Mouse (Mus musculus): ENCODE results near the gene Rdh1. TPM values are rescaled to one million over a fixed set of nuclear protein-coding genes. Genes with fewer than 3 reads are reported as not detected.
"Not testable (repeated sequence)": the region's sequence is repeated elsewhere in the genome, so short reads cannot be mapped to it uniquely, and the experiment has no call there.

Gene Rdh1
- polyA plus RNA-seq, 1 experiment from 2014 or later: 0.23 TPM

DNA sequence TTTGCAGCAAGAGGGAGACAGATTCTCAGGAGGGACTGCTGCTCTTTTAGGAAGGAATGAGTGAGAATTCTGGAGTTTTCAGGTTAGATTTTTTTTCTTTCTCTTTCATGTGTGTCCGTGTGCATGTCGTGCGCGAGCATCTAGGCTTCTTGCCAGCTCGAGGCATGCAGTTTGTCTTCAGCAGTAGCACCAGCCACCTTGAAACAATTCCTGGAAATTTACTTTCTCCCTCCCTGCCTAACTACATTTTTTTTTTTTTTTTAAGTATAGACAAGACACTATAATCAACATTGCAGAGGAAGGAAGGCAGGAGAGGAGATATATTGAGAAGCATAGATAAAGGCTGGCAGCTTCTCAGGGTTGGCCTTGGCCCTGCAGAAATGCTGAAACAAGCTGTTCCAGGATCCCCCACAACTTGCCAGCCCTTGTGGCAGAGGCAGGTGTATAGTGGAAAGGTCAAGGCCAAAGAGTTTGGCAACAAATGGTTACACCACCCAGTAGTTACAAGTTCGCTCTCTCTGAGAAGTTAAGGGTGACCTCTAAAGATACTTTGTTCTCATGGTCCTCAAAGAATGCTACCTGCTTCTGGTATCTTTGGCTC lies 4.9 kb upstream of the Rdh1 start:
- no peak overlapping the region for H3K4me2 ChIP-seq (replicated peaks; ENCODE audit: low read depth)
- no peak for DNase-seq (ENCODE audit: low spot score)
- ATAC-seq (ENCODE audit: low FRiP score, low TSS enrichment): no peak
- H3K4me3 ChIP-seq (ENCODE audit: low read depth, low read length): no peak overlapping the region
- H3K9me3 ChIP-seq (ENCODE audit: control insufficient read depth, low read length): no peaks in the 10 kb centered on the region
- no peaks in the 10 kb centered on the region for H3K4me1 ChIP-seq (replicated peaks; ENCODE audit: control insufficient read depth, insufficient read depth)
- 51% methylated on average over 6 of the region's 6 CpGs for WGBS
- H3K36me3 ChIP-seq (ENCODE audit: control insufficient read depth, insufficient read depth, low read length): no peaks in the 10 kb centered on the region
- H3K27me3 ChIP-seq (ENCODE audit: control insufficient read depth, insufficient read depth, low read length): no peaks in the 10 kb centered on the region
- no peak overlapping the region; the same call in 1 of the 2 replicates for H3K27ac ChIP-seq (replicated peaks)
- TF ChIP-seq CTCF (IDR thresholded peaks at IDR 0.05; ENCODE audit: low read depth) (no peak), EP300 (optimal IDR thresholded peaks at IDR 0.05) (no peak)
- H3K9ac ChIP-seq (ENCODE audit: low read length): no peak overlapping the region

GRCm38 (mm10) chr10:127755246-127755645 lies 4.3 kb upstream of the Rdh1 start:
- ATAC-seq (ENCODE audit: low FRiP score, low TSS enrichment): no peak
- no peaks in the 10 kb centered on the region for H3K36me3 ChIP-seq (ENCODE audit: control insufficient read depth, insufficient read depth, low read length)
- H3K27me3 ChIP-seq (ENCODE audit: control insufficient read depth, insufficient read depth, low read length): no peaks in the 10 kb centered on the region
- no peak overlapping the region; the same call in 1 of the 2 replicates for H3K27ac ChIP-seq (replicated peaks)
- H3K4me1 ChIP-seq (replicated peaks; ENCODE audit: control insufficient read depth, insufficient read depth): no peaks in the 10 kb centered on the region
- no peak overlapping the region for H3K9ac ChIP-seq (ENCODE audit: low read length)
- WGBS: 46% methylated on average over 3 of the region's 3 CpGs
- H3K4me2 ChIP-seq (replicated peaks; ENCODE audit: low read depth): no peak overlapping the region
- H3K4me3 ChIP-seq (ENCODE audit: low read depth, low read length): no peak overlapping the region
- H3K9me3 ChIP-seq (ENCODE audit: control insufficient read depth, low read length): no peaks in the 10 kb centered on the region
- no peak for DNase-seq (ENCODE audit: low spot score)
- TF ChIP-seq CTCF (IDR thresholded peaks at IDR 0.05; ENCODE audit: low read depth) (no peak), EP300 (optimal IDR thresholded peaks at IDR 0.05) (no peak)

GRCm38 (mm10) chr10:127755770-127756468 lies 3.6 kb upstream of the Rdh1 start:
- H3K27me3 ChIP-seq (ENCODE audit: control insufficient read depth, insufficient read depth, low read length): no peaks in the 10 kb centered on the region
- H3K4me3 ChIP-seq (ENCODE audit: low read depth, low read length): peak overlapping the region; percentile 25
- DNase-seq (ENCODE audit: low spot score): no peak
- H3K4me1 ChIP-seq (replicated peaks; ENCODE audit: control insufficient read depth, insufficient read depth): no peaks in the 10 kb centered on the region
- WGBS: 26% methylated on average over 18 of the region's 18 CpGs
- H3K9me3 ChIP-seq (ENCODE audit: control insufficient read depth, low read length): no peaks in the 10 kb centered on the region
- peak overlapping the region; percentile 24; the same call in 1 of the 2 replicates for H3K9ac ChIP-seq (ENCODE audit: low read length)
- peak overlapping the region; percentile 50 for H3K4me2 ChIP-seq (replicated peaks; ENCODE audit: low read depth)
- no peak for ATAC-seq (ENCODE audit: low FRiP score, low TSS enrichment)
- H3K27ac ChIP-seq (replicated peaks): peak overlapping the region; percentile 63
- no peaks in the 10 kb centered on the region for H3K36me3 ChIP-seq (ENCODE audit: control insufficient read depth, insufficient read depth, low read length)
- no peak for TF ChIP-seq EP300 (optimal IDR thresholded peaks at IDR 0.05)

DNA sequence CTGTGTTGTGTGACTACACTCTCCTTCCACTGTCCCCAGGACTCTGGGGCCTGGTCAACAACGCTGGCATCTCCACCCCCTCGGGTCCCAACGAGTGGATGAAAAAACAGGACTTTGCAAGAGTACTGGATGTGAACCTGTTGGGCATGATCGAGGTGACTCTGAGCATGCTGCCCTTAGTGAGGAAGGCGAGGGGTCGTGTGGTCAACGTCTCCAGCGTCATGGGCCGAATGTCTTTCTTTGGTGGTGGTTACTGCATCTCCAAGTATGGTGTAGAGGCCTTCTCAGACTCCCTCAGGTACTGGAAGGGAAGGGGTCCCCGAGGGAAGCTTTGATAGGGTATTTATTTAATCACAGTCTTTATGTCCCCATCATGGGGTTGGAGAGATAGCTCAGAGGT lies 3.4 kb downstream of the Rdh1 start:
- not testable (repeated sequence) for H3K4me1 ChIP-seq (replicated peaks; ENCODE audit: control insufficient read depth, insufficient read depth); ATAC-seq (ENCODE audit: low FRiP score, low TSS enrichment); H3K36me3 ChIP-seq (ENCODE audit: control insufficient read depth, insufficient read depth, low read length); H3K4me3 ChIP-seq (ENCODE audit: low read depth, low read length); H3K4me2 ChIP-seq (replicated peaks; ENCODE audit: low read depth); H3K27me3 ChIP-seq (ENCODE audit: control insufficient read depth, insufficient read depth, low read length); DNase-seq (ENCODE audit: low spot score); H3K9me3 ChIP-seq (ENCODE audit: control insufficient read depth, low read length); H3K9ac ChIP-seq (ENCODE audit: low read length); H3K27ac ChIP-seq (replicated peaks)
- WGBS: 88% methylated on average over 10 of the region's 10 CpGs

GRCm38 (mm10) chr10:127763914-127764680 lies 4.6 kb downstream of the Rdh1 start:
- no peak for DNase-seq (ENCODE audit: low spot score)
- 0 out of 2 replicates have a peak, but pooled peaks have one; percentile 15 for ATAC-seq (ENCODE audit: low FRiP score, low TSS enrichment)
- Histone ChIP-seq H3K4me1 (replicated peaks; ENCODE audit: control insufficient read depth, insufficient read depth) (no peaks in the 10 kb centered on the region), H3K27ac (replicated peaks) (no peak overlapping the region), H3K4me3 (ENCODE audit: low read depth, low read length) (no peak overlapping the region), H3K27me3 (ENCODE audit: control insufficient read depth, insufficient read depth, low read length) (no peaks in the 10 kb centered on the region), H3K9ac (ENCODE audit: low read length) (no peak overlapping the region), H3K36me3 (ENCODE audit: control insufficient read depth, insufficient read depth, low read length) (no peaks in the 10 kb centered on the region), H3K4me2 (replicated peaks; ENCODE audit: low read depth) (no peak overlapping the region), H3K9me3 (ENCODE audit: control insufficient read depth, low read length) (no peaks in the 10 kb centered on the region)
- 45% methylated on average over 12 of the region's 12 CpGs for WGBS
- TF ChIP-seq CTCF (IDR thresholded peaks at IDR 0.05; ENCODE audit: low read depth) (no peak), EP300 (optimal IDR thresholded peaks at IDR 0.05) (no peak)

DNA sequence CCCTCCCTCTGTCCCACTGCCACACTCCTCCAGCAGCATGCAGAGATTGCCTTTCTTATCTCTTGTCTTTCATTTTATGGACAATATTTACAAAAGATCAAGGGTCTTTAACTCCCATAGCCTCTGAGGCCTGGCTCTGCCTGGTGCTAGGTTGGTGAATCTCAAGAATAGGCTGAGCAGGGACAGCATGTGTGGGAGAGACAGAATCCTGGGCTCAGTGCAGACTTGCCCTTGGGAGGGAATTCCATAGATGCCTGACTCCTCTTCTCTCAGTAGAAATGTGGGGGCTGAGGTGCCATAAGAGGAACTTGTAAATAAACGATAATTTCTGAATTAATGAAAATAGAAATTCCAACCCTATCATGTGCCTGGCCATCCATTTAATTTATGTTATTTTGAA lies 7.0 kb downstream of the Rdh1 start:
- Histone ChIP-seq H3K27ac (replicated peaks) (no peak overlapping the region), H3K4me1 (replicated peaks; ENCODE audit: control insufficient read depth, insufficient read depth) (no peaks in the 10 kb centered on the region), H3K4me2 (replicated peaks; ENCODE audit: low read depth) (no peak overlapping the region), H3K4me3 (ENCODE audit: low read depth, low read length) (no peak overlapping the region), H3K27me3 (ENCODE audit: control insufficient read depth, insufficient read depth, low read length) (no peaks in the 10 kb centered on the region), H3K9me3 (ENCODE audit: control insufficient read depth, low read length) (no peaks in the 10 kb centered on the region), H3K36me3 (ENCODE audit: control insufficient read depth, insufficient read depth, low read length) (no peaks in the 10 kb centered on the region), H3K9ac (ENCODE audit: low read length) (no peak overlapping the region)
- WGBS: 76% methylated on average over 1 of the region's 1 CpGs
- ATAC-seq (ENCODE audit: low FRiP score, low TSS enrichment) (no peak), DNase-seq (ENCODE audit: low spot score) (no peak)
- TF ChIP-seq CTCF (IDR thresholded peaks at IDR 0.05; ENCODE audit: low read depth): no peak
- TF ChIP-seq EP300 (optimal IDR thresholded peaks at IDR 0.05): no peak
